Mouse (Mus musculus): ENCODE data around the gene Mixl1. TPM values are rescaled to one million over a fixed set of nuclear protein-coding genes. Genes with fewer than 3 reads are reported as not detected.

The Mixl1 gene
- polyA plus RNA-seq, 1 experiment: not detected

GRCm38 (mm10) chr1:180723701-180724238 lies 26.9 kb upstream of the Mixl1 start:
- H3K4me3 ChIP-seq: no peak overlapping the region
- TF ChIP-seq MYOD1 (IDR thresholded peaks at IDR 0.05; ENCODE audit: control insufficient read depth in 1 of 3, insufficient read length in 2 of 3, low read depth in 2 of 3) (no peak), REST (IDR thresholded peaks at IDR 0.05; ENCODE audit: insufficient read depth, insufficient read length) (no peak), E2F4 (IDR thresholded peaks at IDR 0.05; ENCODE audit: insufficient read depth) (no peak), POLR2AphosphoS2 (IDR thresholded peaks at IDR 0.05; ENCODE audit: insufficient read length, low read depth) (no peak)
- no peaks in the 10 kb centered on the region for H3K27me3 ChIP-seq (ENCODE audit: control insufficient read depth, insufficient read depth, insufficient read length)
- H3K4me2 ChIP-seq (ENCODE audit: low read depth): no peak overlapping the region
- H3K79me2 ChIP-seq (ENCODE audit: control insufficient read depth, insufficient read depth): peaks cover 29% of the 10 kb centered on the region
- H3ac ChIP-seq (ENCODE audit: control insufficient read depth, insufficient read length): no peak overlapping the region
- no peaks in the 10 kb centered on the region for H3K36me3 ChIP-seq (ENCODE audit: control insufficient read depth, insufficient read depth)

GRCm38 (mm10) chr1:180722608-180723007 lies 25.8 kb upstream of the Mixl1 start:
- H3ac ChIP-seq (ENCODE audit: control insufficient read depth, insufficient read length): no peak overlapping the region
- H3K27me3 ChIP-seq (ENCODE audit: control insufficient read depth, insufficient read depth, insufficient read length): no peaks in the 10 kb centered on the region
- H3K79me2 ChIP-seq (ENCODE audit: control insufficient read depth, insufficient read depth): peaks cover 17% of the 10 kb centered on the region
- no peaks in the 10 kb centered on the region for H3K36me3 ChIP-seq (ENCODE audit: control insufficient read depth, insufficient read depth)
- no peak overlapping the region for H3K4me3 ChIP-seq
- no peak overlapping the region for H3K4me2 ChIP-seq (ENCODE audit: low read depth)
- TF ChIP-seq MYOG (IDR thresholded peaks at IDR 0.05; ENCODE audit: control insufficient read depth in 1 of 3, insufficient read depth in 1 of 3, insufficient read length in 2 of 3, low read depth in 2 of 3): no peak
- TF ChIP-seq REST (IDR thresholded peaks at IDR 0.05; ENCODE audit: insufficient read depth, insufficient read length): no peak
- no peak for TF ChIP-seq TCF3 (IDR thresholded peaks at IDR 0.05; ENCODE audit: insufficient read length, low read depth)
- no peak for TF ChIP-seq POLR2A (IDR thresholded peaks at IDR 0.05; ENCODE audit: insufficient read length, low read depth)
- no peak for TF ChIP-seq MAX (IDR thresholded peaks at IDR 0.05; ENCODE audit: low read depth)
- TF ChIP-seq POLR2AphosphoS2 (IDR thresholded peaks at IDR 0.05; ENCODE audit: insufficient read length, low read depth): no peak
- TF ChIP-seq TCF12 (IDR thresholded peaks at IDR 0.05; ENCODE audit: insufficient read depth, poor library complexity, severe bottlenecking): no peak
- TF ChIP-seq MYOD1 (IDR thresholded peaks at IDR 0.05; ENCODE audit: control insufficient read depth in 1 of 3, insufficient read length in 2 of 3, low read depth in 2 of 3): no peak
- no peak for TF ChIP-seq USF1 (IDR thresholded peaks at IDR 0.05; ENCODE audit: low read depth)
- TF ChIP-seq E2F4 (IDR thresholded peaks at IDR 0.05; ENCODE audit: insufficient read depth): no peak
- no peak for TF ChIP-seq CEBPB (IDR thresholded peaks at IDR 0.05; ENCODE audit: insufficient read depth, poor library complexity, severe bottlenecking)
- TF ChIP-seq SRF (IDR thresholded peaks at IDR 0.05; ENCODE audit: control insufficient read depth, insufficient read length, low read depth): no peak

- TF ChIP-seq CEBPB (IDR thresholded peaks at IDR 0.05; ENCODE audit: insufficient read depth, poor library complexity, severe bottlenecking) (no peak), REST (IDR thresholded peaks at IDR 0.05; ENCODE audit: insufficient read depth, insufficient read length) (no peak), E2F4 (IDR thresholded peaks at IDR 0.05; ENCODE audit: insufficient read depth) (no peak), POLR2AphosphoS2 (IDR thresholded peaks at IDR 0.05; ENCODE audit: insufficient read length, low read depth) (no peak), MYOD1 (IDR thresholded peaks at IDR 0.05; ENCODE audit: control insufficient read depth in 1 of 3, insufficient read length in 2 of 3, low read depth in 2 of 3) (no peak), MYOG (IDR thresholded peaks at IDR 0.05; ENCODE audit: control insufficient read depth in 1 of 3, insufficient read depth in 1 of 3, insufficient read length in 2 of 3, low read depth in 2 of 3) (no peak), SRF (IDR thresholded peaks at IDR 0.05; ENCODE audit: control insufficient read depth, insufficient read length, low read depth) (no peak), POLR2A (IDR thresholded peaks at IDR 0.05; ENCODE audit: insufficient read length, low read depth) (no peak), TCF12 (IDR thresholded peaks at IDR 0.05; ENCODE audit: insufficient read depth, poor library complexity, severe bottlenecking) (no peak), MAX (IDR thresholded peaks at IDR 0.05; ENCODE audit: low read depth) (no peak)
- H3ac ChIP-seq (ENCODE audit: control insufficient read depth, insufficient read length): no peak overlapping the region
These were observed 23.3 kb upstream of the Mixl1 start for GRCm38 (mm10) chr1:180719951-180720689.

GRCm38 (mm10) chr1:180719483-180719882 lies 22.6 kb upstream of the Mixl1 start:
- no peak overlapping the region for H3K4me3 ChIP-seq
- no peaks in the 10 kb centered on the region for H3K79me2 ChIP-seq (ENCODE audit: control insufficient read depth, insufficient read depth)
- H3K4me2 ChIP-seq (ENCODE audit: low read depth): no peak overlapping the region
- TF ChIP-seq SRF (IDR thresholded peaks at IDR 0.05; ENCODE audit: control insufficient read depth, insufficient read length, low read depth) (no peak), POLR2A (IDR thresholded peaks at IDR 0.05; ENCODE audit: insufficient read length, low read depth) (no peak), MYOG (IDR thresholded peaks at IDR 0.05; ENCODE audit: control insufficient read depth in 1 of 3, insufficient read depth in 1 of 3, insufficient read length in 2 of 3, low read depth in 2 of 3) (no peak), MAX (IDR thresholded peaks at IDR 0.05; ENCODE audit: low read depth) (no peak), CEBPB (IDR thresholded peaks at IDR 0.05; ENCODE audit: insufficient read depth, poor library complexity, severe bottlenecking) (no peak), REST (IDR thresholded peaks at IDR 0.05; ENCODE audit: insufficient read depth, insufficient read length) (no peak), MYOD1 (IDR thresholded peaks at IDR 0.05; ENCODE audit: control insufficient read depth in 1 of 3, insufficient read length in 2 of 3, low read depth in 2 of 3) (no peak), TCF3 (IDR thresholded peaks at IDR 0.05; ENCODE audit: insufficient read length, low read depth) (no peak), POLR2AphosphoS2 (IDR thresholded peaks at IDR 0.05; ENCODE audit: insufficient read length, low read depth) (no peak), USF1 (IDR thresholded peaks at IDR 0.05; ENCODE audit: low read depth) (no peak), TCF12 (IDR thresholded peaks at IDR 0.05; ENCODE audit: insufficient read depth, poor library complexity, severe bottlenecking) (no peak), E2F4 (IDR thresholded peaks at IDR 0.05; ENCODE audit: insufficient read depth) (no peak)
- H3K36me3 ChIP-seq (ENCODE audit: control insufficient read depth, insufficient read depth): no peaks in the 10 kb centered on the region
- no peak overlapping the region for H3ac ChIP-seq (ENCODE audit: control insufficient read depth, insufficient read length)
- H3K27me3 ChIP-seq (ENCODE audit: control insufficient read depth, insufficient read depth, insufficient read length): peaks cover 6% of the 10 kb centered on the region

More at GRCm38 (mm10) chr1:180719951-180720689, 23.3 kb upstream of the Mixl1 start:
- no peak overlapping the region for H3K4me3 ChIP-seq
- no peaks in the 10 kb centered on the region for H3K36me3 ChIP-seq (ENCODE audit: control insufficient read depth, insufficient read depth)
- peaks cover 2% of the 10 kb centered on the region for H3K27me3 ChIP-seq (ENCODE audit: control insufficient read depth, insufficient read depth, insufficient read length)
- no peak overlapping the region for H3K4me2 ChIP-seq (ENCODE audit: low read depth)
- no peaks in the 10 kb centered on the region for H3K79me2 ChIP-seq (ENCODE audit: control insufficient read depth, insufficient read depth)

All from myocyte (in vitro differentiated cells).